Mouse (Mus musculus): ENCODE data around the gene Elovl5. TPM values are rescaled to one million over a fixed set of nuclear protein-coding genes. Genes with fewer than 3 reads are reported as not detected.

The Elovl5 gene
- total RNA-seq, 1 experiment from 2014 or later, result 347 TPM

- DNase-seq, result no peak
Measured at GRCm38 (mm10) chr9:77928769-77929168, 11.6 kb downstream of the Elovl5 start.

GRCm38 (mm10) chr9:77929296-77929695 lies 12.1 kb downstream of the Elovl5 start:
- no peak for DNase-seq

GRCm38 (mm10) chr9:77930036-77930859 lies 13.1 kb downstream of the Elovl5 start:
- peak; percentile 67 for DNase-seq

GRCm38 (mm10) chr9:77930860-77931184 lies 13.7 kb downstream of the Elovl5 start:
- no peak for DNase-seq

- DNase-seq, result no peak
Measured at GRCm38 (mm10) chr9:77931740-77932139, 14.6 kb downstream of the Elovl5 start.

GRCm38 (mm10) chr9:77935818-77936611 lies 18.9 kb downstream of the Elovl5 start:
- peak; percentile 17 for DNase-seq

- peak; percentile 14 for DNase-seq
Measured at GRCm38 (mm10) chr9:77937875-77938274, 20.7 kb downstream of the Elovl5 start.

- DNase-seq, result no peak
Measured at GRCm38 (mm10) chr9:77938761-77939553, 21.8 kb downstream of the Elovl5 start.

GRCm38 (mm10) chr9:77939554-77939920 lies 22.4 kb downstream of the Elovl5 start:
- no peak for DNase-seq

GRCm38 (mm10) chr9:77941058-77941457 lies 23.9 kb downstream of the Elovl5 start:
- DNase-seq, result no peak

- no peak for DNase-seq
Measured at GRCm38 (mm10) chr9:77941836-77942235, 24.7 kb downstream of the Elovl5 start.

GRCm38 (mm10) chr9:77942411-77942810 lies 25.2 kb downstream of the Elovl5 start:
- DNase-seq, result no peak

GRCm38 (mm10) chr9:77943316-77943715 lies 26.2 kb downstream of the Elovl5 start:
- peak; percentile 62 for DNase-seq

- DNase-seq, result no peak
Measured at GRCm38 (mm10) chr9:77944195-77944594, 27.0 kb downstream of the Elovl5 start.

GRCm38 (mm10) chr9:77945792-77946666 lies 28.9 kb downstream of the Elovl5 start:
- no peak for DNase-seq

- DNase-seq, result no peak
Measured at GRCm38 (mm10) chr9:77948214-77948613, 31.1 kb downstream of the Elovl5 start.

GRCm38 (mm10) chr9:77949753-77950268 lies 32.6 kb downstream of the Elovl5 start:
- DNase-seq, result no peak

- DNase-seq, result peak; percentile 29
Measured at GRCm38 (mm10) chr9:77950841-77951475, 33.8 kb downstream of the Elovl5 start.

GRCm38 (mm10) chr9:77951971-77952370 lies 34.8 kb downstream of the Elovl5 start:
- peak; percentile 6 for DNase-seq

- peak; percentile 89 for DNase-seq
Measured at GRCm38 (mm10) chr9:77953053-77953452, 35.9 kb downstream of the Elovl5 start.

- peak; percentile 39 for DNase-seq
Measured at GRCm38 (mm10) chr9:77954496-77954895, 37.3 kb downstream of the Elovl5 start.

All from adrenal gland, postnatal 14 days (tissue).